Comparison of ENCODE assay signal across 29 mouse cellular contexts in the genomic region with DNA sequence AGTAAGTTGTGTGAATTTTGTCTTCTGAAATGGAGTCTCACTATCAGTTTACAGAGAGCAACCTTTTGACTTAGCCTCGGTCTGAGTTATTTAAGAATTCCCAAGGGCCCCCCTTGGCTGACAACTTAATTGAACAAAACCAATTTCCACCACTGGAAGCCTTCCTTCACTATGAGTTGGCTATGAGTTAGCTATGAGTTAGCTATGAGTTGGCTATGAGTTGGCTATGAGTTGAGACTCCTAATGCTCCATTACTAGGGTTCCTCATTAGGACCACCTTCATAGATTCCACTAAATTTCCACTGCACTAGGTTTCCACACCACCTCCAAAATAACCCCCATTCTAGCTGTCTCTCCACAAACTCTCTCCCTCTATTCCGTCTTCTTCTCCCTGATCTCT.
"Had no signal": no experiment of that assay in that cellular context is flagged by ENCODE, and none has a peak within 500 bp of the region (broad histone marks: within the 10 kb centered on the region; RNA-seq: fewer than 3 reads in every experiment).

No protein-coding gene starts in this region.

- H3K4me1 ChIP-seq: heart, embryonic 13.5 days; heart, embryonic 15.5 days; hindbrain, embryonic 13.5 days; hindbrain, embryonic 15.5 days; intestine, embryonic 15.5 days; kidney, embryonic 15.5 days had no signal

- H3K4me3 ChIP-seq: heart, embryonic 13.5 days; heart, embryonic 15.5 days; hindbrain, embryonic 10.5 days; hindbrain, embryonic 12.5 days; hindbrain, embryonic 13.5 days; hindbrain, embryonic 15.5 days; intestine, embryonic 15.5 days; kidney, embryonic 15.5 days; layer of hippocampus, adult 2 months; left cerebral cortex, adult 2 months had no signal

- DNase-seq: heart, postnatal 10 days; heart, postnatal 14 days; heart, postnatal 36 days; heart, postnatal 4 days; kidney, adult 11 months; kidney, adult 18-20 months; kidney, adult 2 months; kidney, adult 8-10 months; kidney, adult 9 months; kidney, postnatal 10 days; kidney, postnatal 14 days; kidney, postnatal 25 days; kidney, postnatal 36 days; kidney, postnatal 4 days; layer of hippocampus, adult 9-11 months; layer of hippocampus, postnatal 36 days had no signal

- H3K27ac ChIP-seq: heart, embryonic 13.5 days; heart, embryonic 15.5 days; hindbrain, embryonic 10.5 days; hindbrain, embryonic 12.5 days; hindbrain, embryonic 13.5 days; hindbrain, embryonic 14.5 days; hindbrain, embryonic 15.5 days; hindbrain, postnatal 0 days; intestine, embryonic 15.5 days; kidney, embryonic 15.5 days; kidney, postnatal 0 days; layer of hippocampus, adult 2 months; left cerebral cortex, adult 2 months had no signal

- H3K27me3 ChIP-seq: heart, embryonic 13.5 days; heart, embryonic 15.5 days; hindbrain, embryonic 12.5 days; hindbrain, embryonic 13.5 days; hindbrain, embryonic 15.5 days; intestine, embryonic 15.5 days; kidney, embryonic 15.5 days had no signal

- H3K36me3 ChIP-seq: heart, embryonic 13.5 days; heart, embryonic 15.5 days; hindbrain, embryonic 10.5 days; hindbrain, embryonic 12.5 days; hindbrain, embryonic 13.5 days; hindbrain, embryonic 15.5 days; intestine, embryonic 15.5 days; kidney, embryonic 15.5 days had no signal
